Mouse (Mus musculus) intestine, embryonic 14.5 days (tissue): ENCODE measurements around the gene Npepps. TPM values are rescaled to one million over a fixed set of nuclear protein-coding genes. Genes with fewer than 3 reads are reported as not detected.

Experiments used
- ATAC-seq: fragments of 200-750 bp; cut with Nextera tagmentation; replicated peaks from 2 replicates; pipeline ENCODE4 v1.8.0; 2017; ENCODE audit warnings: low read depth, moderate number of reproducible peaks, moderate TSS enrichment, moderate library complexity; ENCODE audit not compliant: low FRiP score, low TSS enrichment
- DNase-seq: peaks from one replicate; pipeline ENCODE4 v3.0.0-alpha.2; 2018; ENCODE audit warnings: low spot score
- H3K27ac ChIP-seq: fragments of 300-500 bp; sonication (generic); 2 replicates; pipeline ENCODE4 v1.5.1; 2014; ENCODE audit warnings: low read depth, mild to moderate bottlenecking, control low read depth
- H3K27me3 ChIP-seq: fragments of 300-500 bp; sonication (generic); replicated peaks from 2 replicates; pipeline ENCODE4 v1.6.1; 2014; ENCODE audit warnings: low read length, control low read depth; ENCODE audit not compliant: control insufficient read depth, insufficient read depth
- H3K36me3 ChIP-seq: fragments of 300-500 bp; sonication (generic); 2 replicates; pipeline ENCODE4 v1.6.1; 2014; ENCODE audit warnings: low read length, control low read depth; ENCODE audit not compliant: control insufficient read depth, insufficient read depth
- H3K4me1 ChIP-seq: fragments of 300-500 bp; sonication (generic); replicated peaks from 2 replicates; pipeline ENCODE4 v1.6.1; 2014; ENCODE audit warnings: low read length, control low read depth, mixed read lengths; ENCODE audit not compliant: control insufficient read depth, insufficient read depth
- H3K4me2 ChIP-seq: fragments of 300-500 bp; sonication (generic); 2 replicates; pipeline ENCODE4 v1.6.1; 2014; ENCODE audit warnings: low read length
- H3K4me3 ChIP-seq: fragments of 300-500 bp; sonication (generic); 2 replicates; pipeline ENCODE4 v1.5.1; 2014; ENCODE audit warnings: low read depth, low read length, control low read depth, mixed read lengths
- H3K9ac ChIP-seq: fragments of 300-500 bp; sonication (generic); 2 replicates; pipeline ENCODE4 v1.6.1; 2014; ENCODE audit warnings: mild to moderate bottlenecking, low read length
- H3K9me3 ChIP-seq: fragments of 300-500 bp; sonication (generic); 2 replicates; pipeline ENCODE4 v1.6.1; 2016; ENCODE audit warnings: low read length, control low read depth; ENCODE audit not compliant: control insufficient read depth
- WGBS: fragments of 180-500 bp; shearing (Covaris S2); extraction: QIAGEN DNeasy Blood & Tissue Kit; methylation state at CpG from one replicate; pipeline ENCODE4 v1.1.7; 2014; 5-methylcytosine and 5-hydroxymethylcytosine counted together
- polyA plus RNA-seq: library from polyadenylated mRNA; unstranded; fragments of >200 nt; fragmentation: Nextera tagmentation; extraction: Ambion mirVana; gene quantifications from 2 replicates; pipeline ENCODE4 v1.2.1, GENCODE M21; 2014

Gene Npepps
- polyA plus RNA-seq, 1 experiment from 2014 or later, result 83.1 TPM

- no peak overlapping the region for H3K4me3 ChIP-seq
- 25% methylated on average over 7 of the region's 7 CpGs for WGBS
- ATAC-seq, result no peak
- H3K9ac ChIP-seq, result no peak overlapping the region
- no peak for DNase-seq
- H3K4me2 ChIP-seq, result no peak overlapping the region
- no peaks in the 10 kb centered on the region for H3K36me3 ChIP-seq
- no peaks in the 10 kb centered on the region for H3K4me1 ChIP-seq
- H3K27ac ChIP-seq, result no peak overlapping the region
- H3K9me3 ChIP-seq, result no peaks in the 10 kb centered on the region
- no peaks in the 10 kb centered on the region for H3K27me3 ChIP-seq
These were observed 21.9 kb upstream of the Npepps start for GRCm38 (mm10) chr11:97302231-97302781.

DNA sequence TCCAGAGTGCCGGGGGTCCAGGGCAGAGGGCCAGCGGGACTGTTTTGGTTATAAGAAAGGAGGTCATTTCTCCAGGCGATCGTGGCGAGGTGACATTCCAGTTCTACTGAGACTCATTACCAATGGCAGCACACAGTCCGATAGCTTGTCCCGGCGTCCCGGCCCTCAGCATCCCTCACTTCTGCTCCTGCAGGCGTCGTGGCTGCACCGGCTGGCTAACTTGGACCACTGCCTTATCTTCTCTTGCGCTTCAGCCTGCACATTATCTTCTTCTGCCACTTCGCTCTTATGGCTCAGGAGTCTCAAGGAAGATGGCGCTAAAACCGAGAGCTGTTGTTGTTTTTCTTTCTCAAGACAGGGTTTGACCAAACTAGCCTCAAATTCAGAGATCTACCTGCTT, 21.0 kb upstream of the Npepps start:
- Histone ChIP-seq H3K4me3 (no peak overlapping the region), H3K9ac (no peak overlapping the region), H3K9me3 (no peaks in the 10 kb centered on the region), H3K36me3 (no peaks in the 10 kb centered on the region), H3K27me3 (no peaks in the 10 kb centered on the region), H3K4me1 (no peaks in the 10 kb centered on the region), H3K4me2 (no peak overlapping the region), H3K27ac (no peak overlapping the region)
- 80% methylated on average over 16 of the region's 16 CpGs for WGBS
- no peak for ATAC-seq
- no peak for DNase-seq

DNA sequence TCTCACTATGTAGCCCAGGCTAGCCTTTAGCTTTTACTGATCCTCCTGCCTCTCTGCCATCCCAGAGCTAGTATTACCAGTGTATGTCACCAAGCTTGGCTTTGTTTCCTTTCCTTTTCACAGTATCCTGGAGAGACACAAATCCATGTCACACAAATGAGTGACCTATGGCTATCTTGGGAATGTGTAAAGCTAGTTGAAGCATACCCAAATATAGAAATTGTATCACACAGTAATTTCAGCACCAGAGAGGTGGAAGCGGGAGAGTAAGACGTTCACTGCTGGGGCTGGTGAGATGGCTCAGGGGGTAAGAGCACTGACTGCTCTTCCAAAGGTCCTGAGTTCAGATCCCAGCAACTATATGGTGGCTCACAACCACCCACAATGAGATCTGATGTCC, 19.5 kb upstream of the Npepps start:
- 87% methylated on average over 2 of the region's 2 CpGs for WGBS
- Histone ChIP-seq H3K9ac (no peak overlapping the region), H3K4me1 (no peaks in the 10 kb centered on the region), H3K4me2 (no peak overlapping the region), H3K9me3 (no peaks in the 10 kb centered on the region), H3K27ac (no peak overlapping the region), H3K4me3 (no peak overlapping the region), H3K27me3 (no peaks in the 10 kb centered on the region), H3K36me3 (no peaks in the 10 kb centered on the region)
- DNase-seq, result no peak
- ATAC-seq, result no peak

DNA sequence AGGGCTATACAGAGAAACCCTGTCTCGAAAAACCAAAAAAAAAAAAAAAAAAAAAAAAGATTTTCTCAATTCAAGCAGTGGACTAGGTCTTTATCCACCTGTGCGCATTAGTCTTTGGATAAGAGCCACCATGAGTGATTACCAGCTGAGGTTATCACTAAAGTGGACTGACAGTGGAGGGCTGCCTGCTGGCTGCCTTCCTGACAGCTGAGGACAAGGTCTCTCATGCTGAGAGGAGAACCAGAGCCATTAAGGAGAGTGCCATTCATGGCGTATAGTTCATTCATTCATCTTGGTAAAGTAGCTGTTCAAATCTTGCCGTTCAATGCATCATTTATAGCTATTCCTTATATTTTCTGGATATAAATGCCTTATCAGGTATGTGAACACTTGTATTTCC, 16.1 kb upstream of the Npepps start:
- H3K4me3 ChIP-seq, result no peak overlapping the region
- WGBS, result 84% methylated on average over 3 of the region's 4 CpGs

DNA sequence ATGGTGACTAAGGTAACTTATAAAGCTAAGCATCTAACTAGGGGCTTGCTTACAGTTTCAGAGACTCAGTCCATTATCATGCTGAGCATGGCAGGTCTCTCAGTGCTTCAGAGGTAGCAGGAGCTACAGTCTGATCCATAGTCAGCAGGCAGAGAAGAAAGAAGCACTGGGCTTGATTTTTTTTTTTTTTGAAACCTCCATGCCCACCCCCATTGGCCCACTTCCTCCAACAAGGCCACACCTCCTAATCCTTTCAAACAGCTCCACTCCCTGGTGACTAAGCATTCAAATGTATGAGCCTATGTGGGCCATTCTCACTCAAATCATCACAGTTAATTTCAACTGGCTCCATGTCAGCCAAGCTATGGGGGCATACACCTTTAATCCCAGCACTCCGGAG, 12.3 kb upstream of the Npepps start:
- Histone ChIP-seq H3K9me3 (no peaks in the 10 kb centered on the region), H3K9ac (no peak overlapping the region), H3K27ac (no peak overlapping the region), H3K4me2 (no peak overlapping the region), H3K4me1 (no peaks in the 10 kb centered on the region), H3K36me3 (no peaks in the 10 kb centered on the region), H3K27me3 (no peaks in the 10 kb centered on the region), H3K4me3 (no peak overlapping the region)
- 90% methylated on average over 1 of the region's 1 CpGs for WGBS
- DNase-seq, result no peak
- no peak for ATAC-seq

More for the DNA sequence above, 16.1 kb upstream of the Npepps start:
- ATAC-seq (no peak), DNase-seq (no peak)
- Histone ChIP-seq H3K9ac (no peak overlapping the region), H3K9me3 (no peaks in the 10 kb centered on the region), H3K27ac (no peak overlapping the region), H3K4me1 (no peaks in the 10 kb centered on the region), H3K4me2 (no peak overlapping the region), H3K36me3 (no peaks in the 10 kb centered on the region), H3K27me3 (no peaks in the 10 kb centered on the region)

DNA sequence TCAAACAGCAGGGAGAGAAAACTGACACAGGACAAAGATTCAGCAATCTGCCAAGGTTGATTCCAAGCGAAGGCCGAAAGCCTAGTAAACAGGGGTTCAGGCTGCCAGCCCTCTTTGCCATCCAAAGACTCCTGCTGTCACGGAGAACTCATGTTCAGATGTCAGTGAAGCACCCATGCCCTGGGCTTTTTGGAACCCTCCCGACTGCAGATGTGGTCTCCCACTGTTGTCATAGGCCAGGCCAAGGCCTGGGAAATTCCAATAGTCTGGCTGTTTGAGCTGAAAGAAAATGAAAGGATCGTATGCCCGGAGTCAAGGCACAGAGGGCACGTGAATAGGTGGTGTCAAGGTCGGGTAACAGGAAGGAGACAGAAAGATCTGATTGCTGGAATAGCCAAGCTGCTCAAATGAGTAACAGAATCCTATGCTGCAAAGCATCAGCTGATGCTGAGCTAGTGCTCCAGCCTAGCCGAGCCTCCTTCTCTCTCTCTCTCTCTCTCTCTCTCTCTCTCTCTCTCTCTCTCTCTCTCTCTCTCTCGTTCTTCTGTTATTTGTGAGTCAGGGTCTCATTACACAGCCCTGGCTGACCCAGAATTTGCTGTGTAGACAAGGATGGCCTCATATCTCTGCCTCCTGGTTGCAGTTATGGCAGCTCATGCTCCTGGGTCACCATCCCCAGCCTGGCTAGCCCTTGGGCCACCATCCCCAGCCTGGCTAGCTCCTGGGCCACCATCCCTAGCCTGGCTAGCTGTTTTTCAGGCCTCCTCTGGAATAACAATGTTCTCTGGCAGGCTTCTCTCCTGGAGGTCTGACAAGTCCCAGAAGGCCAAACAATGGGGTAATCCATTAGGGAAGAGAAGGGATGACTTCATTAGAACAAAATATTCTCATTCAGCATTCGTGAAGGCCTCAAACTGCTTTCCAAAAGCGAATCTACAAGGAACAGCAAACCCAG, 9.1 kb upstream of the Npepps start:
- no peak for ATAC-seq
- WGBS, result 50% methylated on average over 12 of the region's 12 CpGs
- no peak for DNase-seq
- H3K4me2 ChIP-seq, result no peak overlapping the region
- H3K36me3 ChIP-seq, result no peaks in the 10 kb centered on the region
- H3K4me3 ChIP-seq, result no peak overlapping the region
- H3K9me3 ChIP-seq, result no peaks in the 10 kb centered on the region
- H3K27ac ChIP-seq, result no peak overlapping the region
- no peaks in the 10 kb centered on the region for H3K27me3 ChIP-seq
- H3K9ac ChIP-seq, result no peak overlapping the region
- H3K4me1 ChIP-seq, result no peaks in the 10 kb centered on the region

DNA sequence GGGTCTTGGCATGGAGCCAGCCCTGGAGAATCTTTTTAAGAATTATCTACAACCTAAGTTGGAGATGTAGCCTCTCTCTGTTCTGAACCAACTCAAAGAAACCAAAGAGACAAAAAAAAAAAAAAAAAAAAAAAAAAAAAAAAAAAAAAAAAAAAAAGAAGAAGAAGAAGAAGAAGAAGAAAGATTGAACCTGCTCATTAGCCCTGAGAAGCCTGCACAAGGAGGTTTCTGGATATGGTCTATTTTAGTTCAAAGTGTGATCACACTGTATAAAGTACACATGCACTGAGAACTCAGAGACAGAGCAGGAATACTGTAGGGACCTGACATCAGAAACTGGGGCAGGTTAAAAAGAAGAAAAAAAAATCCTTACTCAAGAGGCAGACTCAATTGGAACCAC, 7.2 kb upstream of the Npepps start:
- Histone ChIP-seq H3K27ac (no peak overlapping the region), H3K9me3 (no peaks in the 10 kb centered on the region), H3K4me2 (no peak overlapping the region), H3K9ac (no peak overlapping the region), H3K4me3 (no peak overlapping the region), H3K36me3 (no peaks in the 10 kb centered on the region), H3K4me1 (no peaks in the 10 kb centered on the region), H3K27me3 (no peaks in the 10 kb centered on the region)
- DNase-seq (no peak), ATAC-seq (no peak)

- WGBS, result 32% methylated on average over 6 of the region's 6 CpGs
- no peak overlapping the region for H3K4me3 ChIP-seq
- no peak overlapping the region for H3K4me2 ChIP-seq
- H3K27ac ChIP-seq, result no peak overlapping the region
- ATAC-seq (no peak), DNase-seq (no peak)
- H3K9ac ChIP-seq, result no peak overlapping the region
- no peaks in the 10 kb centered on the region for H3K4me1 ChIP-seq
- H3K9me3 ChIP-seq, result no peaks in the 10 kb centered on the region
- H3K36me3 ChIP-seq, result no peaks in the 10 kb centered on the region
- H3K27me3 ChIP-seq, result no peaks in the 10 kb centered on the region
These were observed 6.5 kb upstream of the Npepps start for GRCm38 (mm10) chr11:97286973-97287372.
